Mouse (Mus musculus) testis, adult 2 months (tissue): ENCODE measurements around the gene Kirrel3.

Experiments used
- CTCF ChIP-seq: fragments of 200-500 bp; IDR thresholded peaks from 2 replicates; pipeline ENCODE4 v1.5.1; 2012; ENCODE audit warnings: low read depth, mild to moderate bottlenecking, inconsistent platforms, low read length, moderate library complexity; ENCODE audit not compliant: control insufficient read depth, insufficient read depth, insufficient replicate concordance
- POLR2A ChIP-seq: fragments of 200-500 bp; IDR thresholded peaks from 2 replicates; pipeline ENCODE4 v1.6.1; 2012; ENCODE audit warnings: low read depth, mild to moderate bottlenecking, inconsistent platforms, low read length, moderate library complexity; ENCODE audit not compliant: control insufficient read depth

GRCm38 (mm10) chr9:34861775-34862174 lies 376.1 kb downstream of the Kirrel3 start:
- TF ChIP-seq POLR2A = no peak
- TF ChIP-seq CTCF = peak; percentile 44; the same call in 1 of the 2 replicates
